Mouse (Mus musculus): ENCODE results near the gene Prpf39. TPM values are rescaled to one million over a fixed set of nuclear protein-coding genes. Genes with fewer than 3 reads are reported as not detected.

Prpf39 gene
- polyA plus RNA-seq, 1 experiment from 2014 or later = 55.3 TPM

Other genes with a start within 250 kb of the Prpf39 start
- 3.6 and 4.2 TPM in 2 replicates for gene Gm527, start 118.4 kb upstream of the Prpf39 start, polyA plus RNA-seq (2015; fragmentation: Nextera tagmentation; extraction: Ambion mirVana)
- gene Klhl28, start 70.8 kb upstream of the Prpf39 start, polyA plus RNA-seq (2015; fragmentation: Nextera tagmentation; extraction: Ambion mirVana) = 13.9 and 15.2 TPM in 2 replicates
- 26.6 and 28.7 TPM in 2 replicates for gene Togaram1, start 70.5 kb upstream of the Prpf39 start, polyA plus RNA-seq (2015; fragmentation: Nextera tagmentation; extraction: Ambion mirVana)
- gene Fkbp3, start 37.7 kb downstream of the Prpf39 start, polyA plus RNA-seq (2015; fragmentation: Nextera tagmentation; extraction: Ambion mirVana) = 363 and 402 TPM in 2 replicates
- gene Fancm, start 39.3 kb downstream of the Prpf39 start, polyA plus RNA-seq (2015; fragmentation: Nextera tagmentation; extraction: Ambion mirVana) = 5.9 and 7.7 TPM in 2 replicates
- 43.0 and 43.3 TPM in 2 replicates for gene Mis18bp1, start 136.3 kb downstream of the Prpf39 start, polyA plus RNA-seq (2015; fragmentation: Nextera tagmentation; extraction: Ambion mirVana)
- gene Wdr20rt, start 189.2 kb downstream of the Prpf39 start, polyA plus RNA-seq (2015; fragmentation: Nextera tagmentation; extraction: Ambion mirVana) = 0.09 and 0.11 TPM in 2 replicates

Measured in embryonic facial prominence, embryonic 15.5 days (tissue).